Mouse (Mus musculus): ENCODE data around the gene Cd81.
A peak's percentile ranks its signal among the peaks of the same experiment; 100 is the strongest.

The Cd81 gene

GRCm38 (mm10) chr7:143070506-143071070 lies 18.0 kb downstream of the Cd81 start:
- DNase-seq (ENCODE audit: low read depth): no peak

DNA sequence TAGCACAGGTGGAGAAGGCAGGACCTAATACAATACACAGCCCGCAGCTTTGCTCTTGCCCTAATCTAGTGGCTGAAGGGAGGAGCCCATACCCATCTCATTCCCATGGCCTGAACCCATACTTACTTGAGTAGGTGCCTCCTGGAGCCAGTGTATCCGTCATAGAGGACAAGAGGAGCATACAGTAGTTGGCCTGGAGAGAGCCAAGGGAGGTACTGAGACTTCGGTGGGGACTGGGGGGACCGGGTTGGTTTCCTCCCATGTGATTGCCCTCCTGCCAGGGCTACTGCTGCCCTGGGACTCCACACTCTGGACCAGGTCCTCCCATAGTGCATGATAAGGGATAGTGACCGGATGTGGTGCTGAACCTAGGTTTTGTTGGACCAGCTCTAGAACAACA lies 20.1 kb downstream of the Cd81 start:
- DNase-seq (ENCODE audit: low read depth): no peak

DNA sequence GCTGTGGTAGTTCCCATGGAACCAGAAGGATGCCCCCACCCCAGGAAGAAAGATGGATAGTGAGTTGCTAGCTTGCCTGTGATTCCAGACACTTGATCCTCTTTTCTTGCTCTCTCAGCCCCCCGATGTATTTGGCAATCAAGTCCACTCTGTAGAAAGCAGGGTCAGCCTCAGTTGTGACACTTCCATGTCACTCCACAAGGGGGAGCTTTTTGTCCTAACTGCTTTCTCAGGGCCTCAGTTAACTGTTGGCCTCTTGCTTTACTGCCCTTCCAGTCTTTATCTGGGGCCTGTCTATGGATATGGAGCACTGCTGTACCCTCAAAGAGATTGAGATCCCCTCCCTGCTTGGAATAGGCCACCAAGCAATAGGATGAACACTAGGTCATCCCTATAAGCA lies 20.5 kb downstream of the Cd81 start:
- DNase-seq (ENCODE audit: low read depth): peak; percentile 72

- DNase-seq (ENCODE audit: low read depth): no peak
These were observed 22.9 kb downstream of the Cd81 start for GRCm38 (mm10) chr7:143075394-143075793.

GRCm38 (mm10) chr7:143077351-143077750 lies 24.8 kb downstream of the Cd81 start:
- no peak for DNase-seq (ENCODE audit: low read depth)

- no peak for DNase-seq (ENCODE audit: low read depth)
These were observed 29.5 kb downstream of the Cd81 start for GRCm38 (mm10) chr7:143082024-143082423.

GRCm38 (mm10) chr7:143083708-143084107 lies 31.2 kb downstream of the Cd81 start:
- DNase-seq (ENCODE audit: low read depth): peak; percentile 51

DNA sequence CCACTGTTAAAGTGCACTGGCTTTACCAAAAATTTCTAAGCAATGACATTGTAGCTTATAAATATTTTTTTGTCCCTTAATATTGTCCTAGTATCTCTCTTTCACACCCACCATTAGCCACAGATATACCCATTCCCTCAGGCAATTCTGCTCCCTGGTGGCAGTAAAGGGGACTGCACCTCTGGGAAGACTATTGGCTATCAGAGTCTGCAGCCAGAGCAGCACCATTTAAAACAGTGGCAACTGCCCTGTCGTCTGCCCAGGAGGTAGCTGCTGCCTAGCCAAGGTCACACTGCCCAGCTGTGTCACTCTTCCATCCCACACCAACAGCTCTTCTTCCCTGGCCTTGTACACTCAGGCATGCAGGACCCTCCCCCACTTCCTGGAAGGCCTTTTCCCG lies 33.8 kb downstream of the Cd81 start:
- peak; percentile 80 for DNase-seq (ENCODE audit: low read depth)

DNA sequence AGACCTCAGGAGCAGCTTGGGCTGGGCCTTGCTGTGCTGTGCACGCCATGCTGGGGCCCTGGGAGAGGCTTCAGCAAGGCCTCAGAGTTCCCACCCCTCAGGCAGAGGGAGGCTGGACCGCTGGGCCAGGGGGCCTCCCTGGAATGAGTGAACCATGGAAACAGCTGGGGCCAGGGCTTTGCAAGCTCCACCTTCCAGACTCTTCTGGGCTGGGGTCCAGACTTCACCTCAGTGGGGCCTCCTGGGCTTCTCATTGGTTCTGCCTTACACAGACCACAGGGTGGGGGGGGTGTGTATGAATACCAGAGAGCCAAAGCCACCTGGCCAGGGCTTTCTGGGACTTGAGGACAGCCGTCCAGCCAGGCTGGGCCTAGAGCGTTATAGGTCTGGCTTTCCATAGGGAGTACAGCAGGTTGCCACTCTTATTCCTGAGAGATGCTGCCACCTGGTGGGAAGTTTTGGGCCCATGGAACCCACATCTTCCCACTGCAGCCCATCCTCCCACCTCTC lies 34.6 kb downstream of the Cd81 start:
- peak; percentile 48 for DNase-seq (ENCODE audit: low read depth)

- DNase-seq (ENCODE audit: low read depth): no peak
These were observed 41.3 kb downstream of the Cd81 start for GRCm38 (mm10) chr7:143093847-143094246.

GRCm38 (mm10) chr7:143094592-143095553 lies 42.3 kb downstream of the Cd81 start, which contains the start of gene Trpm5:
TSS of gene Trpm5 (minus strand) at chr7:143094642.
- DNase-seq (ENCODE audit: low read depth): peak; percentile 38

GRCm38 (mm10) chr7:143095554-143095907 lies 43.0 kb downstream of the Cd81 start:
- no peak for DNase-seq (ENCODE audit: low read depth)

GRCm38 (mm10) chr7:143100759-143101158 lies 48.2 kb downstream of the Cd81 start:
- DNase-seq (ENCODE audit: low read depth): peak; percentile 38

GRCm38 (mm10) chr7:143105258-143105897 lies 52.8 kb downstream of the Cd81 start:
- no peak for DNase-seq (ENCODE audit: low read depth)

DNA sequence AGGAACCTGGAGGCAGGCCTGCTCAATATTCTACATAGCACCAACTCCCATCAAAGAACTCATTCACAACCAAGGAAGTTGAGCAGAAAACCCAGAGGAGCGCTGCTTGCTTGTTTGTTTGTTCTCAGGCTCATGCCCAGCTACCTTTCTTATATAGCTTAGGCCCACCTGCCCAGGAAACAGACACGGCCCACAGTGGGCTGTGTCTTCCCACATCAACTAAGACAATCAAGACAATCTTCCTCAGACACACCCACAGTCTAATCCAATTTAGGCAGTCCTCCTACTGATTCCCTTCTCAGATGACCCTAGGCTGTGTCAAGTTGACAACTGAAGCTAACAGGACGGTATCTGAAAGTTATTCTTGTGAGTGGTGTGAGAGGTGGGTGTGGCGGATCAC lies 53.5 kb downstream of the Cd81 start, which contains the start of gene Kcnq1:
Kcnq1 (plus strand) TSS at position 301 of the 400 bp plus-strand sequence.
- DNase-seq (ENCODE audit: low read depth): no peak

GRCm38 (mm10) chr7:143106672-143107465 lies 54.3 kb downstream of the Cd81 start:
- DNase-seq (ENCODE audit: low read depth): no peak

GRCm38 (mm10) chr7:143108200-143108599 lies 55.7 kb downstream of the Cd81 start:
- no peak for DNase-seq (ENCODE audit: low read depth)

- no peak for DNase-seq (ENCODE audit: low read depth)
These were observed 56.6 kb downstream of the Cd81 start for GRCm38 (mm10) chr7:143108996-143109660.

- DNase-seq (ENCODE audit: low read depth): no peak
These were observed 57.2 kb downstream of the Cd81 start for GRCm38 (mm10) chr7:143109696-143110095.

- no peak for DNase-seq (ENCODE audit: low read depth)
These were observed 58.3 kb downstream of the Cd81 start for GRCm38 (mm10) chr7:143110803-143111202.

- DNase-seq (ENCODE audit: low read depth): no peak
These were observed 59.2 kb downstream of the Cd81 start for GRCm38 (mm10) chr7:143111719-143112118.
